18 mouse cellular contexts compared by ENCODE assay signal in the genomic region with DNA sequence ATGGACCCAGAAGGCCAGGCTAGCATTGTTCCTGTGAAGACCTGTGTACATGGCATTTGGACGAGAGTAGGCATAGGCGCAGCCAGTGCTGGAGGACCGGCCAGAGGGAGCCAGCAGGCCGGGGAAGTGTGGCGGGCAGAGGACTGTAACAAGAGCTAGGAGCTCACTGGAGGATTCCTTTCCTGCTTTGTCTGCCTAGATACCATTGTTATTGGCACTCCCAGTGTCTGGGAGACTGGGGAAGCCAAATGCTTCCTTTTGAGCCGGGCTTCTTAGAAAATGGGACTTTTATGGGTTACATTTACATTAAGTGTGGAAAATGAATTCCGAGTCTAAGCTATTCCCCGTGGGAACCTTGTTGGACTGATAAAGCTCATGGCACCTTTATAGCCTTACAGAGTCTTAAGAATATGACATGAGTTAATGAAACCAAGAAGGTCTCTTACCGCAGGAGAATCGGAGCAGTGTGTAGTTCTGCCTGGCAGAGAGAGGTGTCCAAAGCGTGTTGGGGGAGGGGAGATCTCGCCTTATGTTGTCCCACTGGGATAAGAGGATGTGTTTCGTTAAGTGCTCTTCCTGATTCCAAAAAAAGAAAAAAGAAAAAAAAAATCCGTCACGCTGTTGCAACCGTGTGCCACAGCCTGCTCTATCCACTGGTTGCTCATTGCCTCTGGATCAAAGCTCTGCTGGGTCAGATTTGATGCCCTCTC. TPM values are rescaled to one million over a fixed set of nuclear protein-coding genes. Genes with fewer than 3 reads are reported as not detected.
DNase-seq lines count a peak whose midpoint lies in the region; ATAC-seq and TF ChIP-seq lines count a peak whose summit lies in the region.
"Had no signal": no experiment of that assay in that cellular context is flagged by ENCODE, and none has a peak within 500 bp of the region (broad histone marks: within the 10 kb centered on the region; RNA-seq: fewer than 3 reads in every experiment).

No protein-coding gene starts in this region.

- no peaks in the 10 kb centered on the region for H3K9me3 ChIP-seq in forebrain, embryonic 10.5 days
- no peaks in the 10 kb centered on the region for H3K9me3 ChIP-seq in forebrain, embryonic 12.5 days
- H3K9me3 ChIP-seq in midbrain, embryonic 10.5 days (replicated peaks), result no peaks in the 10 kb centered on the region
- H3K9me3 ChIP-seq in midbrain, embryonic 15.5 days, result no peaks in the 10 kb centered on the region
- no peaks in the 10 kb centered on the region for H3K9me3 ChIP-seq in hindbrain, embryonic 13.5 days

- peaks cover 39% of the 10 kb centered on the region for H3K36me3 ChIP-seq in forebrain, embryonic 10.5 days (replicated peaks)
- H3K36me3 ChIP-seq in forebrain, embryonic 12.5 days (replicated peaks), result peaks cover 19% of the 10 kb centered on the region
- peaks cover 40% of the 10 kb centered on the region for H3K36me3 ChIP-seq in midbrain, embryonic 10.5 days
- no peaks in the 10 kb centered on the region for H3K36me3 ChIP-seq in midbrain, embryonic 15.5 days (replicated peaks)
- H3K36me3 ChIP-seq in hindbrain, embryonic 13.5 days, result peaks cover 6% of the 10 kb centered on the region

- H3K4me2 ChIP-seq in forebrain, embryonic 12.5 days, result no peak overlapping the region
- H3K4me2 ChIP-seq in midbrain, embryonic 15.5 days, result no peak overlapping the region
- H3K4me2 ChIP-seq in hindbrain, embryonic 13.5 days, result no peak overlapping the region
- H3K4me2 ChIP-seq: heart, embryonic 11.5 days had no signal

- peaks cover 62% of the 10 kb centered on the region for H3K4me1 ChIP-seq in forebrain, embryonic 10.5 days
- H3K4me1 ChIP-seq in forebrain, embryonic 12.5 days, result peaks cover 44% of the 10 kb centered on the region
- H3K4me1 ChIP-seq in midbrain, embryonic 10.5 days, result peaks cover 58% of the 10 kb centered on the region
- peaks cover 17% of the 10 kb centered on the region for H3K4me1 ChIP-seq in midbrain, embryonic 15.5 days
- H3K4me1 ChIP-seq in hindbrain, embryonic 13.5 days (replicated peaks), result peaks cover 48% of the 10 kb centered on the region

- TF ChIP-seq CTCF in brain, embryonic 14.5 days (IDR thresholded peaks at IDR 0.05; ENCODE audit: borderline replicate concordance, extremely low read depth, insufficient read depth, insufficient read length), result no peak

- 79% methylated on average over 16 of the region's 16 CpGs for WGBS in forebrain, embryonic 10.5 days
- WGBS in forebrain, embryonic 12.5 days, result 71% methylated on average over 16 of the region's 16 CpGs
- 70% methylated on average over 16 of the region's 16 CpGs for WGBS in midbrain, embryonic 10.5 days
- WGBS in midbrain, embryonic 15.5 days, result 55% methylated on average over 16 of the region's 16 CpGs
- 55% methylated on average over 16 of the region's 16 CpGs for WGBS in hindbrain, embryonic 13.5 days

- H3K27ac ChIP-seq in forebrain, embryonic 10.5 days, result peak overlapping the region; percentile 61; the same call in 1 of the 2 replicates
- H3K27ac ChIP-seq in forebrain, embryonic 12.5 days, result no peak overlapping the region
- H3K27ac ChIP-seq in midbrain, embryonic 10.5 days (replicated peaks), result peak overlapping the region; percentile 53; the same call in 1 of the 2 replicates
- H3K27ac ChIP-seq in midbrain, embryonic 15.5 days, result no peak overlapping the region
- peak overlapping the region; percentile 61 for H3K27ac ChIP-seq in hindbrain, embryonic 13.5 days

- ATAC-seq in forebrain, embryonic 12.5 days (ENCODE audit: low FRiP score), result no peak
- ATAC-seq in midbrain, embryonic 15.5 days (replicated peaks), result no peak
- ATAC-seq in hindbrain, embryonic 13.5 days (ENCODE audit: low FRiP score), result no peak

- no peak overlapping the region for H3K9ac ChIP-seq in forebrain, embryonic 12.5 days
- no peak overlapping the region for H3K9ac ChIP-seq in midbrain, embryonic 15.5 days
- no peak overlapping the region; the same call in 1 of the 2 replicates for H3K9ac ChIP-seq in hindbrain, embryonic 13.5 days

- no peak for TF ChIP-seq POLR2A in brain, embryonic 14.5 days (IDR thresholded peaks at IDR 0.05; ENCODE audit: borderline replicate concordance, extremely low read depth, insufficient read depth, insufficient read length, poor library complexity, severe bottlenecking)

- peaks cover 10% of the 10 kb centered on the region; the same call in 1 of the 2 replicates for H3K27me3 ChIP-seq in forebrain, embryonic 10.5 days (ENCODE audit: poor library complexity, severe bottlenecking)
- H3K27me3 ChIP-seq in forebrain, embryonic 12.5 days, result no peaks in the 10 kb centered on the region; the same call in 1 of the 2 replicates
- H3K27me3 ChIP-seq in midbrain, embryonic 10.5 days (ENCODE audit: low read depth, poor library complexity, severe bottlenecking), result peaks cover 12% of the 10 kb centered on the region
- H3K27me3 ChIP-seq in midbrain, embryonic 15.5 days (replicated peaks), result no peaks in the 10 kb centered on the region; the same call in 1 of the 2 replicates
- H3K27me3 ChIP-seq in hindbrain, embryonic 13.5 days, result peaks cover 16% of the 10 kb centered on the region

- no peak overlapping the region for H3K4me3 ChIP-seq in forebrain, embryonic 10.5 days
- no peak overlapping the region for H3K4me3 ChIP-seq in forebrain, embryonic 12.5 days (replicated peaks)
- H3K4me3 ChIP-seq in midbrain, embryonic 10.5 days, result no peak overlapping the region
- H3K4me3 ChIP-seq in midbrain, embryonic 15.5 days, result no peak overlapping the region
- H3K4me3 ChIP-seq in hindbrain, embryonic 13.5 days, result no peak overlapping the region
- H3K4me3 ChIP-seq: erythroblast, embryonic 14.5 days had no signal

- no peak for DNase-seq in forebrain, embryonic 10.5 days (ENCODE audit: extremely low spot score, low spot score)
- no peak for DNase-seq in midbrain, embryonic 10.5 days (ENCODE audit: low spot score)
- peak; percentile 58 for DNase-seq in brain, embryonic 14.5 days (ENCODE audit: low read depth)
- DNase-seq in right cerebral cortex, adult 2 months (ENCODE audit: low spot score in 2 of 2), result no peak
- no peak for DNase-seq in thymus, postnatal 0 days (ENCODE audit: low spot score)
- DNase-seq: adrenal gland, adult 2 months; cerebellum, adult 11 months; cerebellum, postnatal 14 days; heart, postnatal 14 days; layer of hippocampus, postnatal 36 days; lung, adult 18-20 months; lung, postnatal 4 days; thymus, postnatal 25 days had no signal

RNA-seq across cellular contexts. Expression of gene Nars2, which starts 43.2 kb away (rescaled TPM):
- polyA plus RNA-seq in forebrain, embryonic 10.5 days (2016; fragmentation: Nextera tagmentation; extraction: Ambion mirVana), result 28.0 and 30.0 TPM in 2 replicates
- polyA plus RNA-seq in forebrain, embryonic 12.5 days (2016; fragmentation: Nextera tagmentation; extraction: Ambion mirVana), result 19.9 and 23.8 TPM in 2 replicates
- 24.4 and 26.1 TPM in 2 replicates for polyA plus RNA-seq in midbrain, embryonic 10.5 days (2016; fragmentation: Nextera tagmentation; extraction: Ambion mirVana)
- 15.2 and 17.5 TPM in 2 replicates for polyA plus RNA-seq in midbrain, embryonic 15.5 days (2015; fragmentation: Nextera tagmentation; extraction: Ambion mirVana)
- 7.6 and 8.4 TPM in 2 replicates for polyA plus RNA-seq in brain, embryonic 14.5 days (2012; rRNA removed)
- 17.5 and 17.6 TPM in 2 replicates for polyA plus RNA-seq in hindbrain, embryonic 13.5 days (2015; fragmentation: Nextera tagmentation; extraction: Ambion mirVana)
- 17.4 and 17.7 TPM in 2 replicates for polyA plus RNA-seq in thymus, postnatal 0 days (2015; fragmentation: Nextera tagmentation; extraction: Ambion mirVana)

Comparison
In these comparisons a context has a peak if more than half of its experiments do, and no peak if none do; other contexts are left out.
1. H3K27ac ChIP-seq: peak in forebrain, embryonic 10.5 days (single experiment), midbrain, embryonic 10.5 days (single experiment) and hindbrain, embryonic 13.5 days (single experiment); none in forebrain, embryonic 12.5 days (single experiment) and midbrain, embryonic 15.5 days (single experiment).